Mouse (Mus musculus): Measurements from ENCODE around the gene Ccdc194.

GRCm38 (mm10) chr8:71567587-71567986 is 42.1 kb upstream of the Ccdc194 start:
- TF ChIP-seq GATA1 (IDR thresholded peaks at IDR 0.05; ENCODE audit: borderline replicate concordance, low read length) (no peak), FLI1 (IDR thresholded peaks at IDR 0.05; ENCODE audit: low read length) (no peak)

All from megakaryocyte, embryonic 14.5 days (primary cell).